Mouse (Mus musculus): ENCODE measurements around the gene Ephb3. TPM values are rescaled to one million over a fixed set of nuclear protein-coding genes. Genes with fewer than 3 reads are reported as not detected.
A peak's percentile ranks its signal among the peaks of the same experiment; 100 is the strongest.

Ephb3 gene
- total and polyA plus RNA-seq, 2 experiments from 2014 or later: 6.8 to 9.6 TPM

DNA sequence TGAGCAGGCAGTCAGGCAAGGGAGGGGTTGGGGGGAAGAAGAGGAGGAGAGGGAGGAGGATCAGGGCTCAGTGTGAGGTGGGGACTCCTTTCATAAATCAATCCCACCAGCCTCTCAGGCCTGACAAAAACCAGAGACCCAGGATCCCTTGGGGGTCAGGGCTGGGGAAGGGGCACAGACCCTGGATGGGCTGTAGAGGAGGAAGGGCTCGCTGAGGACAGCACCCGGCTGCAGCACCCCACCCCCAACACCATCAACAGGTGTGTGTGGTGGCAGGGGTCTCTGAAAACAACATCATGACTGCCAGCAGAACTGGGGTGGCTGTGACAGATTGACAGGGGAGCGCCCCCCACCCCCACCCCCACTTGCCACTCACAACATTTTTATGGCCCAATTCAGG is 36.0 kb downstream of the Ephb3 start:
- H3K9me3 ChIP-seq (replicated peaks; ENCODE audit: control insufficient read depth, low read length): no peaks in the 10 kb centered on the region
- DNase-seq (ENCODE audit: low spot score): no peak
- no peak overlapping the region for H3K27ac ChIP-seq (ENCODE audit: low read depth)
- H3K4me3 ChIP-seq (ENCODE audit: low read depth, low read length): no peak overlapping the region
- no peak overlapping the region for H3K9ac ChIP-seq (replicated peaks; ENCODE audit: low read depth, low read length)
- H3K27me3 ChIP-seq (ENCODE audit: control insufficient read depth, insufficient read depth, low read length): no peaks in the 10 kb centered on the region
- ATAC-seq (ENCODE audit: insufficient read depth, low read depth): no peak
- TF ChIP-seq EP300 (IDR thresholded peaks at IDR 0.05; ENCODE audit: low read depth) (no peak), CTCF (IDR thresholded peaks at IDR 0.05; ENCODE audit: low read depth) (no peak)
- no peaks in the 10 kb centered on the region for H3K36me3 ChIP-seq (replicated peaks; ENCODE audit: control insufficient read depth, insufficient read depth, low read length)
- WGBS: 79% methylated on average over 3 of the region's 3 CpGs
- H3K4me1 ChIP-seq (ENCODE audit: control insufficient read depth, insufficient read depth): peaks cover 7% of the 10 kb centered on the region; the same call in 1 of the 2 replicates
- H3K4me2 ChIP-seq (ENCODE audit: low read depth, low read length): no peak overlapping the region

DNA sequence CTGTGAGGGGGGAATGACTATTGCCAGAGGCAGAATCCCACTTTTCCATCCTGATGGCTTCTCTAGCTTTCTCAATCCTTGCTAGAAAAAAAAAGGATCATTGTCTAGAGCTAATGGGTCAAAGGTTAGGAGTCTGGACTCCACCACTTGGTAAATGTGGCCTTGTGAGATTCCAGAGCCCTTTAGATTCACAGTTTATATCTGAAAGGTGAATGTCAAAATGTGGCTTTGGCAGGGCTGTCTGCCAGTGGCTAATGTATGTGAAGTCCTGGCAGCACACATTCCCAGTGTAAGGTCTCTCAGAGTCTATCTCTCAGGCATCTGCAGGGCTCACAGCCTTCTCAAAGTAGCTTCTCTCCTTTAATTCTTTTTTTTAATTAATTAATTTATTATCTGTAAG is 36.5 kb downstream of the Ephb3 start:
- no peak for ATAC-seq (ENCODE audit: insufficient read depth, low read depth)

DNA sequence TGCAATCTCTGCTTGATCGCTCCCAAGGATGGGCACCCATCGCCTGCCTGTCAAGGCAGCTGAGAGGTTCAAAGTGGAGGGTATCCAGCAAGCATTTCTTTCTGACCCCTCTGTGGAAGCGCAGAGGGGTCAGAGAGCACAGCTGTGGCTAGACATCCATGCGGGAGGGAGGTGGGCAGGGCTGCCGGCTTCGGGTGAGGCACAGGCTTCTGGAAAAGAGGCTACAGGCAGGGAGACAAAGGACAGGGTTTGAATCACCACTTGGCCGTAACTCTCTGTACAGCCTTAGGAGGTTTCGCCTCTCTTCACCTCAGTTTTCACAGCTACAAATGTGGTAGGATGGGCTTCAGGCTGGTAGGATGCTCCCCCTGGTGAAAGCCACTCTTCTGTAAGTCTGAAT is 38.4 kb downstream of the Ephb3 start:
- no peaks in the 10 kb centered on the region for H3K9me3 ChIP-seq (replicated peaks; ENCODE audit: control insufficient read depth, low read length)
- WGBS: 69% methylated on average over 8 of the region's 8 CpGs
- H3K36me3 ChIP-seq (replicated peaks; ENCODE audit: control insufficient read depth, insufficient read depth, low read length): no peaks in the 10 kb centered on the region
- no peak overlapping the region for H3K9ac ChIP-seq (replicated peaks; ENCODE audit: low read depth, low read length)
- no peak for ATAC-seq (ENCODE audit: insufficient read depth, low read depth)
- no peaks in the 10 kb centered on the region; the same call in none of the 2 replicates for H3K27me3 ChIP-seq (ENCODE audit: control insufficient read depth, insufficient read depth, low read length)
- no peak overlapping the region for H3K4me3 ChIP-seq (ENCODE audit: low read depth, low read length)
- DNase-seq (ENCODE audit: low spot score): no peak
- H3K27ac ChIP-seq (ENCODE audit: low read depth): no peak overlapping the region
- TF ChIP-seq CTCF (IDR thresholded peaks at IDR 0.05; ENCODE audit: low read depth) (no peak), EP300 (IDR thresholded peaks at IDR 0.05; ENCODE audit: low read depth) (no peak)
- H3K4me2 ChIP-seq (ENCODE audit: low read depth, low read length): no peak overlapping the region
- peaks cover 24% of the 10 kb centered on the region for H3K4me1 ChIP-seq (ENCODE audit: control insufficient read depth, insufficient read depth)

More for the DNA sequence above, 36.5 kb downstream of the Ephb3 start:
- no peaks in the 10 kb centered on the region for H3K36me3 ChIP-seq (replicated peaks; ENCODE audit: control insufficient read depth, insufficient read depth, low read length)
- no peaks in the 10 kb centered on the region for H3K9me3 ChIP-seq (replicated peaks; ENCODE audit: control insufficient read depth, low read length)
- no peak overlapping the region for H3K9ac ChIP-seq (replicated peaks; ENCODE audit: low read depth, low read length)
- H3K4me1 ChIP-seq (ENCODE audit: control insufficient read depth, insufficient read depth): peaks cover 10% of the 10 kb centered on the region; the same call in 1 of the 2 replicates
- H3K27me3 ChIP-seq (ENCODE audit: control insufficient read depth, insufficient read depth, low read length): no peaks in the 10 kb centered on the region
- no peak overlapping the region for H3K4me2 ChIP-seq (ENCODE audit: low read depth, low read length)
- no peak for DNase-seq (ENCODE audit: low spot score)
- no peak overlapping the region for H3K27ac ChIP-seq (ENCODE audit: low read depth)
- H3K4me3 ChIP-seq (ENCODE audit: low read depth, low read length): no peak overlapping the region
- TF ChIP-seq CTCF (IDR thresholded peaks at IDR 0.05; ENCODE audit: low read depth): no peak
- no peak for TF ChIP-seq EP300 (IDR thresholded peaks at IDR 0.05; ENCODE audit: low read depth)

DNA sequence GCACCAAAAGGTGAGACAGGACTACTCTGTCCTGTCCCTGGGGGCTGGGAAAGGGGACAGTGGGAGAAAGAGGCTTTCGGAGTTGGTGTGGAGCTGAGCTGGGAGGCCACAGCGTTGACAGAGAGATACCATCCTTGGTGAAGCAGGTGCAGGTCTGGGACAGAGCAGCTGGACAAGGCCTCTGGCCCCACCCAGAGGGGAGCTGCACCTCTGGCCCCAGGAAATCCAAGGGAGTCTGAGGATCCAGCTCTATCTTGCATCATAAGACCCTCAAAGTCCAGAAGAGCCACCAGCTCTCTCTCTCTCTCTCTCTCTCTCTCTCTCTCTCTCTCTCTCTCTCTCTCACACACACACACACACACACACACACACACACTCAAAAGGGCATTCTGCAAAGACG is 40.2 kb downstream of the Ephb3 start:
- Histone ChIP-seq H3K4me2 (ENCODE audit: low read depth, low read length) (no peak overlapping the region), H3K27me3 (ENCODE audit: control insufficient read depth, insufficient read depth, low read length) (peaks cover 4% of the 10 kb centered on the region), H3K9me3 (replicated peaks; ENCODE audit: control insufficient read depth, low read length) (no peaks in the 10 kb centered on the region), H3K36me3 (replicated peaks; ENCODE audit: control insufficient read depth, insufficient read depth, low read length) (no peaks in the 10 kb centered on the region), H3K4me3 (ENCODE audit: low read depth, low read length) (no peak overlapping the region), H3K27ac (ENCODE audit: low read depth) (no peak overlapping the region), H3K9ac (replicated peaks; ENCODE audit: low read depth, low read length) (no peak overlapping the region), H3K4me1 (ENCODE audit: control insufficient read depth, insufficient read depth) (peaks cover 28% of the 10 kb centered on the region)
- no peak for TF ChIP-seq EP300 (IDR thresholded peaks at IDR 0.05; ENCODE audit: low read depth)
- TF ChIP-seq CTCF (IDR thresholded peaks at IDR 0.05; ENCODE audit: low read depth): no peak
- WGBS: 69% methylated on average over 3 of the region's 3 CpGs
- DNase-seq (ENCODE audit: low spot score) (no peak), ATAC-seq (ENCODE audit: insufficient read depth, low read depth) (no peak)

DNA sequence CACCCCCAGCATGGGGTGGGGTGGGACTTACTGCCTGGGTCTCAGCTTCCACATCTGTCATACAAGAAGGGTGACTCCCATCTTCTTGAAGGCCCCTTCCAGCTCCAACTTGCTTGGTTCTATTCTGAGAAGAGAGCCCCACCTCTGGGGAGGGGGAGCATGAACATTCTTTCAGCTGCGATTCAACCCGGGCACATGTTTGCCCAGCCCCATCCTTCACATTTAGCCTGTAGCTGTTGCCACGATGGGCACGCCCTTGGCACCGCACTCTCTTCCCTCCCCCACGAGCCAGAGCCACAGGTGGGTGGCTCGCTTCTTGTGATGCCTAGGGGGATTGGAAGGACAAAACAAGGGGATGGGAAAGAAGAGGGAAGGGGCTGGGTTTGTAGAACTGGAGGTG is 40.8 kb downstream of the Ephb3 start:
- no peak for DNase-seq (ENCODE audit: low spot score)
- no peak overlapping the region for H3K4me2 ChIP-seq (ENCODE audit: low read depth, low read length)
- H3K36me3 ChIP-seq (replicated peaks; ENCODE audit: control insufficient read depth, insufficient read depth, low read length): no peaks in the 10 kb centered on the region
- peaks cover 28% of the 10 kb centered on the region for H3K4me1 ChIP-seq (ENCODE audit: control insufficient read depth, insufficient read depth)
- WGBS: 33% methylated on average over 7 of the region's 7 CpGs
- no peak for TF ChIP-seq CTCF (IDR thresholded peaks at IDR 0.05; ENCODE audit: low read depth)
- no peak for TF ChIP-seq EP300 (IDR thresholded peaks at IDR 0.05; ENCODE audit: low read depth)
- peaks cover 4% of the 10 kb centered on the region for H3K27me3 ChIP-seq (ENCODE audit: control insufficient read depth, insufficient read depth, low read length)
- ATAC-seq (ENCODE audit: insufficient read depth, low read depth): no peak
- H3K4me3 ChIP-seq (ENCODE audit: low read depth, low read length): no peak overlapping the region; the same call in 1 of the 2 replicates
- H3K9me3 ChIP-seq (replicated peaks; ENCODE audit: control insufficient read depth, low read length): no peaks in the 10 kb centered on the region
- no peak overlapping the region for H3K27ac ChIP-seq (ENCODE audit: low read depth)
- no peak overlapping the region for H3K9ac ChIP-seq (replicated peaks; ENCODE audit: low read depth, low read length)

DNA sequence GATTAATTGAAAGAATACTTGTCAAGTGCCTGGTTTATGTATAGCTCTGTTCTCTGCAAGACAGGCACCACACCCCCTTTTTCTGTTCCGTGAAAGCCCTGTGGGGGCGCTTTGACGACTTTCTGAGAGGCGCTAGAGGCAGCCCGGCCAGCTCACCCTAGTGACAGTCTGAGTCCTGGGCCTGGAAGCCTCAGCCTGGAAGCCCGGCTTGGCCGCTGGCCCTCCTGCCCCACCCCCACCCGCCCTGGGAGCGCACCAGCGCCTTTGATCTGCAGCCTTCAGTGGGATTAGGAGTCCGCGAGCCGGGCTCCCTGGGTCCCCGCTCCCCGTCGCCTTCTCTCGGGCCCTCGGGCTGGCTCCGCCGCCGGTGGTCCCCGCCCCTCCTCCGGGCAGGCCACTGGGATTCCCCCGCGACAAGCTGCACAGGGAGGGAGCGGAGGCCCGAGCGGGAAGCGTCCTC is 41.4 kb downstream of the Ephb3 start:
- Histone ChIP-seq H3K36me3 (replicated peaks; ENCODE audit: control insufficient read depth, insufficient read depth, low read length) (no peaks in the 10 kb centered on the region), H3K4me2 (ENCODE audit: low read depth, low read length) (peak overlapping the region; percentile 76), H3K9ac (replicated peaks; ENCODE audit: low read depth, low read length) (peak overlapping the region; percentile 47), H3K9me3 (replicated peaks; ENCODE audit: control insufficient read depth, low read length) (no peaks in the 10 kb centered on the region), H3K4me3 (ENCODE audit: low read depth, low read length) (peak overlapping the region; percentile 49), H3K27ac (ENCODE audit: low read depth) (peak overlapping the region; percentile 24; the same call in 1 of the 2 replicates), H3K4me1 (ENCODE audit: control insufficient read depth, insufficient read depth) (peaks cover 28% of the 10 kb centered on the region), H3K27me3 (ENCODE audit: control insufficient read depth, insufficient read depth, low read length) (peaks cover 4% of the 10 kb centered on the region)
- under 1% methylated on average over 29 of the region's 29 CpGs for WGBS
- ATAC-seq (ENCODE audit: insufficient read depth, low read depth): peak; percentile 90
- peak; percentile 89 for DNase-seq (ENCODE audit: low spot score)
- TF ChIP-seq EP300 (IDR thresholded peaks at IDR 0.05; ENCODE audit: low read depth) (no peak), CTCF (IDR thresholded peaks at IDR 0.05; ENCODE audit: low read depth) (peak; percentile 70)

Measured in heart, postnatal 0 days (tissue).